Mouse (Mus musculus) granulocyte monocyte progenitor cell, adult 5-6 weeks (primary cell): ENCODE measurements around the gene Prkar1a. TPM values are rescaled to one million over a fixed set of nuclear protein-coding genes. Genes with fewer than 3 reads are reported as not detected.
"Not testable (repeated sequence)": the region's sequence is repeated elsewhere in the genome, so short reads cannot be mapped to it uniquely, and the experiment has no call there.

ENCODE experiments used
- ATAC-seq: replicated peaks from 2 replicates; pipeline ENCODE4 v1.8.0; 2016; ENCODE audit warnings: mild to moderate bottlenecking, moderate TSS enrichment, inconsistent platforms; ENCODE audit not compliant: poor library complexity, severe bottlenecking
- total RNA-seq, 2 experiments: library from RNA; stranded (forward) in 1 of 2; stranded (reverse) in 1 of 2; fragments of 200-712, 200-1000 nt in 1 of 2; fragments of >200 nt in 1 of 2; fragmentation: Nextera tagmentation in 1 of 2; gene quantifications; 2 replicates each; pipeline ENCODE4 v1.2.3; 2014 to 2017

Gene Prkar1a
- total RNA-seq, 2 experiments from 2014 or later, result 83.9 to 91.7 TPM

GRCm38 (mm10) chr11:109635871-109636395 lies 13.3 kb upstream of the Prkar1a start:
- no peak for ATAC-seq

GRCm38 (mm10) chr11:109641498-109642222 lies 7.5 kb upstream of the Prkar1a start:
- no peak for ATAC-seq

- peak; percentile 57 for ATAC-seq
These were observed 695 bp upstream of the Prkar1a start for GRCm38 (mm10) chr11:109648510-109648909.

- ATAC-seq, result peak; percentile 56
These were observed 933 bp downstream of the Prkar1a start for GRCm38 (mm10) chr11:109649975-109650701.

- peak; percentile 67 for ATAC-seq
These were observed 1.8 kb downstream of the Prkar1a start for GRCm38 (mm10) chr11:109650788-109651565.

- peak; percentile 0; the same call in 1 of the 2 replicates for ATAC-seq
These were observed 2.4 kb downstream of the Prkar1a start for GRCm38 (mm10) chr11:109651566-109652024.

GRCm38 (mm10) chr11:109652505-109652904 lies 3.3 kb downstream of the Prkar1a start:
- ATAC-seq, result no peak

GRCm38 (mm10) chr11:109653201-109653600 lies 4.0 kb downstream of the Prkar1a start:
- no peak for ATAC-seq

- no peak for ATAC-seq
These were observed 5.4 kb downstream of the Prkar1a start for GRCm38 (mm10) chr11:109654581-109654980.

- ATAC-seq, result no peak
These were observed 7.0 kb downstream of the Prkar1a start for GRCm38 (mm10) chr11:109656232-109656631.

- not testable (repeated sequence) for ATAC-seq
These were observed 11.3 kb downstream of the Prkar1a start for GRCm38 (mm10) chr11:109660526-109660925.

GRCm38 (mm10) chr11:109664293-109664692 lies 15.1 kb downstream of the Prkar1a start:
- no peak for ATAC-seq

- ATAC-seq, result no peak
These were observed 16.2 kb downstream of the Prkar1a start for GRCm38 (mm10) chr11:109665424-109665823.

- ATAC-seq, result no peak
These were observed 17.2 kb downstream of the Prkar1a start for GRCm38 (mm10) chr11:109666411-109666810.

GRCm38 (mm10) chr11:109667371-109667770 lies 18.2 kb downstream of the Prkar1a start:
- ATAC-seq, result no peak

- no peak for ATAC-seq
These were observed 19.0 kb downstream of the Prkar1a start for GRCm38 (mm10) chr11:109668115-109668725.

GRCm38 (mm10) chr11:109669149-109669708 lies 20.0 kb downstream of the Prkar1a start:
- no peak for ATAC-seq

GRCm38 (mm10) chr11:109670026-109670916 lies 21.1 kb downstream of the Prkar1a start:
- ATAC-seq, result peak; percentile 43; the same call in 1 of the 2 replicates
